Mouse (Mus musculus): ENCODE data around the gene Klf1. TPM values are rescaled to one million over a fixed set of nuclear protein-coding genes. Genes with fewer than 3 reads are reported as not detected.

Gene Klf1
- polyA plus RNA-seq, 1 experiment from 2014 or later = 0.64 TPM

- H3K27me3 ChIP-seq = peaks cover 14% of the 10 kb centered on the region; the same call in 1 of the 2 replicates
- H3K27ac ChIP-seq (replicated peaks) = no peak overlapping the region
- no peaks in the 10 kb centered on the region for H3K4me1 ChIP-seq (replicated peaks)
- no peak overlapping the region for H3K9ac ChIP-seq
- ATAC-seq (ENCODE audit: low FRiP score, low read depth) = no peak
- H3K9me3 ChIP-seq = no peaks in the 10 kb centered on the region
- no peak overlapping the region for H3K4me2 ChIP-seq
- H3K36me3 ChIP-seq = peaks cover 93% of the 10 kb centered on the region
- no peak overlapping the region for H3K4me3 ChIP-seq
- 94% methylated on average over 15 of the region's 15 CpGs for WGBS
These were observed 16.9 kb downstream of the Klf1 start for GRCm38 (mm10) chr8:84918646-84919045.

GRCm38 (mm10) chr8:84921596-84921995 is 19.9 kb downstream of the Klf1 start:
- WGBS = 85% methylated on average over 2 of the region's 2 CpGs
- H3K36me3 ChIP-seq = peaks cover 87% of the 10 kb centered on the region
- 0 out of 2 replicates have a peak, but pooled peaks cover 2% of the 10 kb centered on the region for H3K27me3 ChIP-seq
- H3K4me2 ChIP-seq = no peak overlapping the region
- H3K4me1 ChIP-seq (replicated peaks) = no peaks in the 10 kb centered on the region
- H3K27ac ChIP-seq (replicated peaks) = no peak overlapping the region
- H3K9me3 ChIP-seq = no peaks in the 10 kb centered on the region
- H3K9ac ChIP-seq = no peak overlapping the region
- no peak overlapping the region for H3K4me3 ChIP-seq
- ATAC-seq (ENCODE audit: low FRiP score, low read depth) = no peak

DNA sequence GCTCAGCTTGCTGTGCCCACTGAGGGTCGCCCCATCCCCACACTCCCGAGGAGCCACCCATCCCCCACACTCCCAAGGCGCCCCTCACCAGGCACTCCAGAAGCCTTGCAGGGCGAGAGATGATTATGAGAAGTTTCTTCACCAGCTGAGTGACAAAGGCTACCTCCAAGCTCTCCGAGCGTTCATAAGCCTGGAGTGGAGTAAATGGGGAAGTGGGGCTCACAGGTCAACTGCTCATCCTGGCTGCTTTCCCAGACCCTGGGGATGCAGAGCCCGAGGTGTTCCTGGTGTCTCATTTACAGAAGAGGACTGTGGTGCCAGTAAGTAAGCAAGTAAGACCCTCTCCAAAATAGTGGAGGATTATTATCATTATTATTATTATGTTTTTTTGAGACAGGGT is 23.8 kb downstream of the Klf1 start:
- no peak for ATAC-seq (ENCODE audit: low FRiP score, low read depth)
- 72% methylated on average over 7 of the region's 7 CpGs for WGBS
- H3K9ac ChIP-seq = no peak overlapping the region
- H3K27ac ChIP-seq (replicated peaks) = no peak overlapping the region
- no peaks in the 10 kb centered on the region for H3K9me3 ChIP-seq
- H3K4me3 ChIP-seq = no peak overlapping the region
- H3K36me3 ChIP-seq = peaks cover 65% of the 10 kb centered on the region
- H3K4me1 ChIP-seq (replicated peaks) = peaks cover 6% of the 10 kb centered on the region
- H3K4me2 ChIP-seq = no peak overlapping the region
- no peaks in the 10 kb centered on the region for H3K27me3 ChIP-seq

DNA sequence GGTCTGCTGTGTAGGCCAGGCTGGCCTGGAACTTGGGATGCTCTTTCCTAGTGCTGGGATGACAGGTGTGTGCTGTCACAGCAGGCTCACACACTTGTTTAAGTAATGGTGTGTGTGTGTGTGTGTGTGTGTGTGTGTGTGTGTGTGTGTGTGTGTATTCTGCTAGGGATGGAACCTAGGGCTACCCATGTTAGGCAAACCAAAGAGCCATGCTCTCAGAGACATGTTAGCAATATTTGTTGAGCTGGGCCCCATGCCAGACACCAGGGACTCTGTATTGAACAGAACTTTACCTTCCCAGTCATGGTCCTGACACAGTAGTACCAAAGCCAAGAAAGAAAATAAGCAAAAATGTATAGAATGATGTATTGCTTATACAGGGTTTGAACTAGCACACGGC is 25.8 kb downstream of the Klf1 start:
- peaks cover 61% of the 10 kb centered on the region for H3K36me3 ChIP-seq
- no peak overlapping the region for H3K9ac ChIP-seq
- peaks cover 6% of the 10 kb centered on the region for H3K4me1 ChIP-seq (replicated peaks)
- H3K9me3 ChIP-seq = no peaks in the 10 kb centered on the region
- 85% methylated on average over 1 of the region's 1 CpGs for WGBS
- H3K4me3 ChIP-seq = no peak overlapping the region
- ATAC-seq (ENCODE audit: low FRiP score, low read depth) = no peak
- no peaks in the 10 kb centered on the region for H3K27me3 ChIP-seq
- no peak overlapping the region for H3K27ac ChIP-seq (replicated peaks)
- H3K4me2 ChIP-seq = no peak overlapping the region

DNA sequence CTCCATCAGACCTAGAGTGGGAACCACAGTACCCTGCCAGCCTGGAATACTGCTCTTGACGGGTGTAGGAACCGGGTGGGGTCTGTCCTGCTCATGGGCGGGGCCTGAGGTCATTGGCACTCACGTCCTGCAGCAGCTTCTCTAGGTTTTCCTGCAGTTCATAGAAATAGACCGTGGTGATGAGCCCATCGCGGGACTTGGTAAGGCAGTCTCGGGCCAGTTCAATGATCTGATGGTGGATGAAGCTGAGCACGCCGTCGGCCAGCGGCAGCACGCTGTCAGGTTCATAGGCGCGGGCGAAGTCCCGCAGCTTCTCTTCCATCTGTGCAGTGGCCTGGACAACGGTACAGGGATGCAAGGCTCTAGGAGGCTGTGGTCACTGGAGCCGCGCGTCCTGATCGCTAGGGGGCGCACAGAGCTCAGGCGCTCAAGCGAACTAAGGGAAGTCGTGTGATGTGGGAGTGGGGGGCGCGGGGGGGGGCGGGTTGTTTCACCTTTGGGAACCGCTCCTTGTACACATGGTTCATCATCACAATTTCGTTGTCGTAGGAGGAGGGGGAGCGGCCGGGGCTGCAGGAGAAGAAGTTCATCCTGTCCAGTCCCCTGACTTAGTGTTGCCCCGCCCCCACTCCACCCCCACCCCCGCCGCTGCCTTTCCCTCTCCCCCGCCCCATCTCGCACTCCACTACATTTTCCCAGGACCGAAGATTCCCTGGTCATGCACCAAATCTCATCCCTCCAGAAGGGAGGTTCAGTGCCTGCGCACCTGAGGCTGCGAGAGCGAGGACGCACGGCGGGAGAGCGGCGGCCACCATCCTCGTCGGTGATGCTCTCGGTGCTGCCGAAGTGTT is 27.0 kb downstream of the Klf1 start:
- H3K36me3 ChIP-seq = peaks cover 53% of the 10 kb centered on the region
- peak overlapping the region; percentile 25 for H3K4me3 ChIP-seq
- peak; percentile 71 for ATAC-seq (ENCODE audit: low FRiP score, low read depth)
- no peak overlapping the region for H3K27ac ChIP-seq (replicated peaks)
- H3K4me1 ChIP-seq (replicated peaks) = peaks cover 8% of the 10 kb centered on the region
- peak overlapping the region; percentile 53 for H3K4me2 ChIP-seq
- no peak overlapping the region for H3K9ac ChIP-seq
- no peaks in the 10 kb centered on the region for H3K9me3 ChIP-seq
- 2% methylated on average over 46 of the region's 52 CpGs for WGBS
- no peaks in the 10 kb centered on the region for H3K27me3 ChIP-seq

DNA sequence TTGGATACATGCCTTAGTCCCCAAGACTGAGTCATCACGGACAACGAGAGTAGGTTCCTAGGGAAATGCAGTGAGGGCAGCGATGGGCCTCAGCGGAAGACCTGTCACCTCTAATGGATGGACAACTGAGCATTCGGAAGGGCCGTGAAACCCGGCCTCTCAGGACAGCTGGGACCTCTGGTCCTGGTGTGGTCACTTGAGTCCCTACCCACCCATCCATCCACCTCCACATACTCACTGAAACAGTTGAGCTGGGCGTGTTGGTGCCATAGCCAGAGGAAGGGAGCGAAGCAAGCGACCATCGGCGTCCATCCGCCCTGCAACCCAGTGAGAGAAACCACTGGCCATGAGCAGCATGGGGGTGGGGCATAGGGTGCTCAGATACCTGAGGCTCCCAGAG is 28.9 kb downstream of the Klf1 start:
- Histone ChIP-seq H3K4me2 (no peak overlapping the region), H3K27ac (replicated peaks) (no peak overlapping the region), H3K4me1 (replicated peaks) (peaks cover 27% of the 10 kb centered on the region), H3K9me3 (no peaks in the 10 kb centered on the region), H3K9ac (no peak overlapping the region), H3K4me3 (no peak overlapping the region), H3K27me3 (no peaks in the 10 kb centered on the region), H3K36me3 (peaks cover 39% of the 10 kb centered on the region)
- WGBS = 88% methylated on average over 13 of the region's 13 CpGs
- no peak for ATAC-seq (ENCODE audit: low FRiP score, low read depth)

DNA sequence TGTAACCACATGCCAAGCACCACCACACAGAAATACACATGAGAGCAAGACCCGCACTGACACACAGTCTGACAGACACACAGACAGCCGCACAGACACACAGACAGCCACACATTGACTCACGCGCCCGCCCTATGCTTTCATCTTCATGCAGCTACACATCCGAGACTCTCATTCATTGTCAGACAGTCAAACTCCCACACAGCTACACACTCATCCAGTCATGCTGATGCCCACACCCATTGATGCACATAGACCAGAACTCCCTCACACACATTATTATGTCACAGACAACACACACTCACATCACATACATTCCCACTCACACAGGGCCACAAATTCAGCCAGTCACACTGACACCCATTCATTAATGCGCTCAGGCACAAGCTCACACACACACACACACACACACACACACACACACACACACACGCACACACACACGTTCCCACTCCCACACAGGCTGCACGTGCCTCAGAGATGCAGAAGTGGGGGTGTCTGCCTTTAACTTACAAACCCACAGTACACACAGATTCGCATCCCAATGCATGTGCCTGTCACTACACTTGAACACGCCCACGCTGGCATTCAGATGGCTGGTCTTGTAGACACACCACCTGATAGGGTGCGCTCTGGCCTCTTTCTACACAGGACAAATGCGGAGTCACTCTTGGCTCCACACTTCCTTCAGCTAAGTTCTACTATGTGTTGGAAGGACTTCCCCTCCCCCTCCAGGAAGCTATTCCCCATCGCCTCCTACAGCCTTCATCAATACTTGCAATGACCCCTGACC is 32.2 kb downstream of the Klf1 start:
- no peak overlapping the region for H3K27ac ChIP-seq (replicated peaks)
- ATAC-seq (ENCODE audit: low FRiP score, low read depth) = no peak
- peaks cover 28% of the 10 kb centered on the region for H3K4me1 ChIP-seq (replicated peaks)
- no peaks in the 10 kb centered on the region for H3K27me3 ChIP-seq
- peak overlapping the region; percentile 70 for H3K4me2 ChIP-seq
- H3K9me3 ChIP-seq = no peaks in the 10 kb centered on the region
- H3K9ac ChIP-seq = no peak overlapping the region
- peaks cover 20% of the 10 kb centered on the region for H3K36me3 ChIP-seq
- peak overlapping the region; percentile 81 for H3K4me3 ChIP-seq
- 83% methylated on average over 16 of the region's 16 CpGs for WGBS

DNA sequence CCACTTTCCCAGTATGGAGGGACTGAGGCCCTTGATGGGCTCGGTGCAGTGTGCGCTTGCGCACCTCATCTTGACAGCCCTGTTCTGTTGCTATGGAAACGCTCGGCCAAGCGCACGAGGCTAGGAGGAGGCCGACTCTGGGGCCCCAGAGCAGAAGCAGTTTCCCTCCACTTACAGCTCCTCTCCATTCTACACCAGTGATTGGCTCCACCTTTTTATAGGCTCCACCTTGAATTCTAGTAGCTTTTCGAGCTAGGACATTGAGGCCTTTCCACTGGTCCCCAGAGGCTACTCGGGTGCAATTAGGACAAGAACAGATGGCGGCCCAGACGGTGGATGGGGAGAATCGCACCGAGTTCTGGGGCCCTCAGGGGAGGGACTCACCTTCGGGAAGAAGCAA is 33.1 kb downstream of the Klf1 start:
- Histone ChIP-seq H3K27me3 (no peaks in the 10 kb centered on the region), H3K4me3 (peak overlapping the region; percentile 81), H3K4me1 (replicated peaks) (peaks cover 23% of the 10 kb centered on the region), H3K9ac (peak overlapping the region; percentile 97), H3K36me3 (peaks cover 20% of the 10 kb centered on the region), H3K9me3 (no peaks in the 10 kb centered on the region), H3K27ac (replicated peaks) (peak overlapping the region; percentile 97), H3K4me2 (peak overlapping the region; percentile 70)
- ATAC-seq (ENCODE audit: low FRiP score, low read depth) = peak; percentile 74
- under 1% methylated on average over 15 of the region's 15 CpGs for WGBS

GRCm38 (mm10) chr8:84935489-84935888 is 33.8 kb downstream of the Klf1 start:
- 4% methylated on average over 14 of the region's 14 CpGs for WGBS

GRCm38 (mm10) chr8:84936041-84936961 is 34.6 kb downstream of the Klf1 start:
- Histone ChIP-seq H3K27me3 (no peaks in the 10 kb centered on the region), H3K4me2 (peak overlapping the region; percentile 70), H3K4me3 (peak overlapping the region; percentile 81), H3K9ac (peak overlapping the region; percentile 97), H3K36me3 (peaks cover 10% of the 10 kb centered on the region), H3K4me1 (replicated peaks) (peaks cover 23% of the 10 kb centered on the region), H3K9me3 (no peaks in the 10 kb centered on the region), H3K27ac (replicated peaks) (peak overlapping the region; percentile 97)
- 12% methylated on average over 23 of the region's 23 CpGs for WGBS
- peak; percentile 61 for ATAC-seq (ENCODE audit: low FRiP score, low read depth)

More at GRCm38 (mm10) chr8:84935489-84935888, 33.8 kb downstream of the Klf1 start:
- Histone ChIP-seq H3K27me3 (no peaks in the 10 kb centered on the region), H3K9me3 (no peaks in the 10 kb centered on the region), H3K4me3 (peak overlapping the region; percentile 81), H3K36me3 (peaks cover 16% of the 10 kb centered on the region), H3K9ac (peak overlapping the region; percentile 97), H3K4me1 (replicated peaks) (peaks cover 23% of the 10 kb centered on the region), H3K27ac (replicated peaks) (peak overlapping the region; percentile 97), H3K4me2 (peak overlapping the region; percentile 70)
- ATAC-seq (ENCODE audit: low FRiP score, low read depth) = 0 out of 2 replicates have a peak, but pooled peaks have one; percentile 4

DNA sequence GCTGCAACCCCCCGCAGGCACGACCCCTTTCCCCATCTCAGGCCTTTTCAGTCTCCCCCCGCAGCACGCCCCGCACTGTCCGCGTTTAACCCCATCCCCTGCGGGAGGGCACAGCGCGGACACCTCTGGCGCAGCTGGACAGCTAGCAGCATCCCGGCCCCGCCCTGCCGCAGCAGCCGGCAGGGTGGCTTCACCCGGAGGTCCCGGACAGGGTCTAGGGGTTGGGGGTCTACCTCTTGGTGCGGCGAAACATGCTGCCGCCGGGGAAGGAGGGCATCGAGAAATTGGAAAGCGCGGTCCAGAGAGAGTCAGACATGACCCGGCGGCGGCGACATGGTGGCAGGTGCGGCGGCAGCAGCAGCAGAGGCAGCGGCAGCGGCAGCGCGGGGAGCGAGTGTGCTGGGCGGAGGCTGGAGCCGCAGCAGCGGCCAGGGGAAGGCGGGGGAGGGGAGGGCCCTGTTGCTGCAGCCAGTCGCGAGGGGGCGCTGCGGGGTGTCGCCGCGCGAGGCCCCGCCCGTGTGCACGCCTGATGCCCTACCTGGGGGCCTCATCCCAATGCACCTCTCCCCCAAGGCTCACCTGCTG is 35.3 kb downstream of the Klf1 start, which contains the start of gene Mast1:
Gene Mast1 (minus strand): TSS at position 398 of the 585 bp plus-strand sequence.
- Histone ChIP-seq H3K4me2 (peak within 1 kb of the TSS; percentile 70), H3K27me3 (no peaks in the 10 kb centered on the region), H3K27ac (replicated peaks) (peak within 1 kb of the TSS; percentile 97), H3K4me1 (replicated peaks) (peaks cover 23% of the 10 kb centered on the region), H3K4me3 (peak within 1 kb of the TSS; percentile 81), H3K9me3 (no peaks in the 10 kb centered on the region), H3K36me3 (peaks cover 3% of the 10 kb centered on the region), H3K9ac (peak within 1 kb of the TSS; percentile 97)
- ATAC-seq (ENCODE audit: low FRiP score, low read depth) = peak; percentile 67
- under 1% methylated on average over 49 of the region's 50 CpGs for WGBS

All from hindbrain, embryonic 15.5 days (tissue).